Mouse (Mus musculus) gastrocnemius, adult 8-10 months (tissue): ENCODE measurements around the gene Ankrd33. TPM values are rescaled to one million over a fixed set of nuclear protein-coding genes. Genes with fewer than 3 reads are reported as not detected.
"Not testable (repeated sequence)": the region's sequence is repeated elsewhere in the genome, so short reads cannot be mapped to it uniquely, and the experiment has no call there.

ENCODE experiments used
- DNase-seq, 2 experiments: peaks; one replicate each; pipeline ENCODE4 v3.0.0; 2022; ENCODE audit warnings: low spot score in 2 of 2
- total RNA-seq, 4 experiments: library from RNA; stranded (reverse); gene quantifications; 2 replicates each; pipeline ENCODE4 v1.2.4; 2022

Ankrd33 gene
- total RNA-seq, 4 experiments from 2014 or later = not detected

DNA sequence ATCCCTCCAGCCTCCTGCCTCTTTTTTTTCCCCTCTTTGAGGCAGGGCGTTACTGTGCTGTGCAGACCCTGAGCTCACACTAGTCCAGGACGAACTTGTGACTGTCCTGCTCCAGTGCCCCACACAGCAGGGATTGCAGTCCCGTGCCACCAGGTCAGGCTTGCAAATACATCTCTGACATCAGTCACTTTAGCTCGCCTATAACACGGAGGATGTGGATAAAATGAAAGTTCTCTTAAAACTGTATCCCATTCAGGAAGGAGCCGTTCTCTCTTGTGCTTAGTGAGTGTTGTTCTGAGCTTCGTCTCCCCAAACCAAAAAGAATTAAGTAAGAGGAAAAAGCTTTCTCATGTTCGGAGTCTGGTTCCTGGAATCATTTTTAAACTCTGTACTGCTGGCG lies 29.1 kb upstream of the Ankrd33 start:
- DNase-seq = no peak

DNA sequence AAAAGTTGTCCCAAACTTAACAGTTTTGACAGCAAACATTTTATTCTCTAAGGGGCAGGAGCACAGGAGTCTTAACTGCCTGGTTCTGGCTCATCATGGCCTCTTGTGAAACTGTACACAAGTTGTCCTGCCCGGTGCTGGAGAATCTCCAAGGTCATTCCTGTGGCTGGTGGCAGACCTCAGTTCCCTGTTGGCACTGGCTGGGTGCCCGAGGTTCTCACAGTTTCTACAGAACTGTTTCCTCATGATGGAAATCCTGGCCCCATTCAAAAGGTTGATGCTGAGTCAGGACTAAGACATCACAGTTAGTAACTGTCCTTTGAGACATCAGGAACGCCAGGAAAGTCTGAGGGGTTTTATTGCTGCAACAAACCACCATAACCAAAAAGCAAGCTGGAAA lies 28.6 kb upstream of the Ankrd33 start:
- peak; percentile 52 to 71 for DNase-seq

DNA sequence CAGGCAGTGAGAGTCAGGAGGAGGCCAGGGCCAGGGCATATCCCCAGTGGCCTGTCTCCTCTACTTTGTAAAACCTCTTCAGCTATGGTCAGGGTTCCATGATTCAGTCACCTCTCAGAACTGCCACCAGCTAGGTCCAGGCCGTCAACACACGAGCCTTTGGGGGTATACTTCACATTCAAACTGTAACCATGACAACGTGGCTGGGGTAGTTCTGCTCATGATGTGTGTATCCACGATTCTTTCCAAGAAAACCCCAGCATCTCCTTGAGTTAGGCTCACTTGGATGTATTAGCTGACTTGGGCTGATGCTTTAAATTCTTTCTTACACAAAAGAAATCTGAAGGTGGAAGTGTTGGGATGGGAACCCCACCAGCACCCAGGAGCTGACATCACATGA lies 27.3 kb upstream of the Ankrd33 start:
- DNase-seq = no peak

DNA sequence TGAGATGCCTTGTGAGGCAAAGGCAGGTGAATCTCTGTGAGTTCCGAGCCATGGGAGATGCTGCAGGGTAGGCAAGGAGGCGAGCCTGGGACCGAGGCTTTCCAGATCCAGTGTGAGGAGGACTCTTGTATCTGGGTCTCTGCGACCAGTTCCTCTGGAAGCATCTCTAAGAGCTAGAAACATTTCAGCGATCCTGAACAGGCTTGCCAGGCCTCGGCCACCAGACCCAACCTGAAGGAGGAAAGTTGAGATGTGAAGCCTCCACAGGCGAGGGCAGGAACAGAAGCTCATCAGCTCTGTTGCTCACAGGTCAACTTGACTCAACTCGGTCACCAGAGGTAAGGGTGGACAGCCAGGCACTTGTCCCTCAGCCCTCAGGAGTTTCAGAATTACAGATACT lies 24.0 kb upstream of the Ankrd33 start:
- DNase-seq = no peak

DNA sequence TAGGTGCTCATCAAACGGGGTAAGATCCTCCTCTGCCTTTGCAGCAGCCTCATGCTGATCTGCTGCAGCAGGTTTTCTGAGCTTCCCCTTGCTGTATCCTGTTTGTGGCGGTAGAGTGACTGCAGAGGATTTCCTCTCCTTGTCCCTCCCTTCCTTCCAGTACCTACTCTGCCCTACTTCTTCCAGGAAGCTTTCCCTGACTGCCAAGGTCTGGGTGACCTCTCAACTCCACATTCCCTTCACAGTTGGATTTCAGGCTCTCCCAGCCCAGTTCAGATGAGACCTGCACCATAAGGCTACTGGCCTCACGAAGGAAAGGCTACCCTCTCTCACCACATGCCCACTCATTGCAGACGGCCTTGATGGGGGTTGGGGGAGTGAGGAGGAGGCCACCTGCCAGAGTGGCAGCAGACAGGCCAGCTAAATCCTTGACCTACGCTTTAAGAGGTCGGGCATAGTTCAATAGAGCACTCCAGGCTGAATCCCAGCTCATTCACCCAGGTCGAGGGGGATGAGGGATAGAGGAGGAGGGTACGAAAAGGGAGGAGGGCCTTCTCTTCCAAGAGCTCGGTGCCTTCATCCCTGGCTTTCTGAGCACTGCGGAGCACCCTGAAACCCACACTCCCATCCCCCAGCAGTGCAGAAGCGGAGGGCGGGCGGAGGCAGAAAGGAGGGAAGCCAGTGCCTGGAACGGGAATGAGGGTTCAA lies 23.3 kb upstream of the Ankrd33 start:
- no peak for DNase-seq

DNA sequence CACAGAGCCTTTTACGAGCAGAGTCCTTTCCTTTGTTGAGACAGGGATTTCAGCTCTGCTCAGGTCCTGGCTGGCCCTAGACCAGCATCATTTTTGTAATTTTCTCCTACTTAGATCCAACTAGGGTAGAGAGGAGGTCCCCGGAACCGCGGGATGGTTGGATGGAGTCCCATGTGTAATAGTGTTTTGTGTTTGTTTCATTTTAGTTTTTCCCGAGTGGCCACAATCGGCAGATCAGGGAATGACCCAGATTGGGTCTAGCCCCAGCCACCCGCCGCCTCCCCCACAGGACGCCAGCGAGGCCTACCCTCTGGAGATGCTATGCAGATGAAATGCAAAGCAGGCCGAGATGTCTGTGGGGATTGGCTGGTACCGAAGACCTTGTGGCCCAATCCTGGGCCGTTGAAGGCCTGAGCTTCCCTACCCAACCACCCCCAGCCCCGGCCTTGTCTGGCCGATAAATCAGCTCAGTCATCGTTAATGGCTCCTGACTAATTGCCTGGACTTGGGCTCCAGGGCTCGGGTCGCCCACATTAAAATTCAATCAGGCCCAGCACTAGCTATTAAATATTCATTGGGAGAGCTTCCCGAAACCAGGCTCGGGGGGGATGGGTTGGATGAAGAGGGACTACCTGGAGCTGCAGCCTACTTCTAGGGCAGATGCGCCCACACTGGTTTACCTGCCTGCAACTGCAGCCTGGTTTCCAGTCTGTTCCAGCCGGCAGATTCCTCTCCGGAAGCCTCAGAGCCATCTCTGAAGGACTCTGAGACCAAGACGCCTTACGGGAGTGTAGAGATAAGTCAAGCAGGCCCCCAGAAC lies 22.5 kb upstream of the Ankrd33 start:
- no peak for DNase-seq

DNA sequence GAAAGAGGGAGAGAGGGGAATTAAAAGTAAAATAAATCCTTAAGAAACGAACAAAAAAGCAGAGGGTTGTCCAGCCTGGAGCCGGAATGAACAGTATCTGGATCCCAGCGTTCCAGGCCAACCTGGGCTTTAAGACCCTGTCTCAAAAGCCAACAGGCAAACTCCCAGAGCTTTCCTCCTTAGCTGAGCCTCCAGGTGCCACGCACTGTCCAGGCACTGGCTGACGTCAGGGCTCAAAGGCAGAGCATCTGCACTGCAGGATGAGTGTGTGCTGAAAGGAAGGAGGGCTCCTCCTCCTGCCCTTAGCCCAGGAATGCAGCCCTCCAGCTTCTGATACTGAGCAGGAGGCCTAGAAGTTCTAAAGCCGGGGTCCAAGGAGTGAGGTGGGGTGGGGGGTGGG lies 21.6 kb upstream of the Ankrd33 start:
- no peak for DNase-seq

DNA sequence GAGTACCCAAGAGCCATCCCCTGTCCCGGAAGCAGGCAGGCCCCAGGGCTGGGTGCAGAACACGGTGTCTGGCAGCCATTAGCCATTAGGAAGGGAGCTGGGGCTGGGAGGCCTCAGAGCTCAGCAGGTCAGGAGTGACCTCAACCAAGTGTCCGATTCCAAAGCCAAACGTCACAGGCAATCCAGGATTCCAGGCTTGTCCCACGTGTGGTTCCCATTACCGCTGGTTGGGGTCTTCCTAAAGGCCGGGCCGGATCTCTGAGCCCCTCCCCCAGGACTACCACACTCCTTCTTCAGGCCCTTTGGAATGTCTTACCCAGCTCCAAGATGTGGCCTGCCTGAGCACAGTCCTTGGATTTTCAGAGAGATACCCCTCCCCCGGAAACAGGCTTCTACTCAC lies 20.6 kb upstream of the Ankrd33 start:
- DNase-seq = no peak

DNA sequence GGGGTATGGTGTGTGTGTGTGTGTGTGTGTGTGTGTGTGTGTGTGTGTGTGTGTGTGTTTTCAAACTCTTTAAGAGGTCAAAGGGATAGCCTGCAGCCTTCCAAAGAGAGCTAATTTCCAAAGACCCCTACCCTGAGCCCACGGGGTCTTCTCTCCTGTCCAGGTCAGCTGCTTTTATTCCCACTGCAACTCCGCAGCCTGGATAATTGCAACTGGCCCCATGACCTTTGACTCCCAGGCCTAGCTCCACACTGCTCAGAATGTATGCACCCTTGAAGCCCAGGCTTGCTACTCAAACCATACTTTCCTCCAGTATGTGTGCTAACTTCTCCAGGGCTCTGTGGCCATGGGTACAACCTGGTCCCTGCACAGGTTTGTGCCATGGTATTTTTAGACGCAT lies 20.2 kb upstream of the Ankrd33 start:
- no peak for DNase-seq

DNA sequence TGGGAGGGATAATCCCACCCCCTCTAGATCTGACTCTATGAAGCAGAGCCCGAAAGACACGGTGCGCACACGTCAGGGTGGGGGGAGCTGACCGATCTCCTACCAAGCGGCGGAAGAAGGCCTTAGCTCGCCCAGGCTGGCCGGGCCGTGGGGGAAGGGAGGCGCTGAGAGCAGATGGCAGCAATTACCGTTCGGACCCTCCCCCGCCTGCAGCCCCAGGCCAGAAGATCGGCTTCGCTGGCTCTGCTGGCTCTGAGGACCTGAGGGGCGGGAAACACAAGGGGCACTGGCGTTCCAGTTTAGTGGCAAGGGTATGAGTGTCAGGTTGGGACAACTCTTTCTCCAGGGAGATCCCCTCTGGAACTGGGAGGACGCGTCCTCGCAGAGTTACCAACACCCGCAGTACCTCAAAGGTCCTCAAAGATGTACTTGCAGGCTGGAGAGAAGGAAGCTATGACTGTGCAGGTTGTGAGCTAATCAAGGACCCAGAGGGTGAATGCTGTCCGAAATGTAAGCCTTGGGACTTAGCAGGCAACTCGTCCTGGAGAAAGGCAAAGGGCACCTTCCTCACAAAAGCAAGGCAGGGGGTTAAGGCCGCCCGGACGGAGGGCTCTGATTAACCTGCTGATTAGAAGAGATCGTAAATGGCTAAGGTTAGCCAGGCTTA lies 17.4 kb upstream of the Ankrd33 start:
- no peak for DNase-seq

DNA sequence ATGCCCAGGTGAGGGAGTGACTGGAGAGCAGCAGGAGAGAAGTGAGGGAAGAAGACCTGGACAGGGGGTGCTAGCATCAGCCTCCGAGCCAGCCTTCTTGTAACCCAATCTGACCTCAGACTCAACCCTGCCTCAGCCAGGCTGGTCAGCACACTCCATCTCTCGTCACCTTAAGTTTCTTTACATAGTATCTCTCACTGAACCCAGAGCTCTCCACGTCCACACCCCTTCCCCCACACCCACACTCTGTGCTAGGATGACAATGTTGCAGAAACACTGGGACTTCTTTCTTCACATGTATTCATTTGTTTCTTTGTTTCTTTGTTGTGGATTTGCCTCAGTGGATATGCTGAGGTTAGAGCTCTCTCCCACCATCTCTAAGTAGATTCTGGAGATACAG lies 14.6 kb upstream of the Ankrd33 start:
- no peak for DNase-seq

DNA sequence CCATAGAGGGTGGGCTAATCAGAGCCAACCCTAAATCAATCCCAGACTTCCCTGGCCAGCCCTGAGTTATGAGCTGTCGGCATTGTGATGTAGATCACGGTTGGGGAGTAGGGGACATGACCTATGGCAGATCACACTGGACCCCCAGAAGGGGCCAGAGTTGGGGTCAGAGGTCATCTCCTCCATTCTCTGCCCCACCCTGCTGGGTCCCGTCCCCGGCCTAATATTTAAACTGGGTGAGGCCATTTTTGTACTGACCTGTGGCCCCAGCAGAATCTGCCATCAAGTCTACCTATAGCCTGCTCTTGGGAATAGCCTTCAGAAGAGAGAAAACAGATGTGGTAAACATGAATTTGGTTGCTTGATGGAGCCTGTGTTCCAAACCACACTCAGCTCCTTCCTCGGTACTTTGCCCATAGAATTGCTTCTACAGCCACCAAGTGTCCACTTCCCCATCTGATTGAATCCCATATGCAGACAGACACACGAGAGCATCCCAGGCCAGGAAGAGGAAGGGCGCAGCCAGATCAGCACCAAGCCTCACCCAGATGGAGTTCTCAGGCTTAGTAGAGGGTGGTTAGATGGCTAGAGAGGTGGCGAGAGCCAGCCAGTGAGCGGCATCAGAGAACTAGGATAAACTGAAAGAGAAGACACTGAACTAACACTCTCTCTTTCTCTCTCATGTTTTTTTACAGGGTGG lies 11.8 kb upstream of the Ankrd33 start:
- DNase-seq = no peak

DNA sequence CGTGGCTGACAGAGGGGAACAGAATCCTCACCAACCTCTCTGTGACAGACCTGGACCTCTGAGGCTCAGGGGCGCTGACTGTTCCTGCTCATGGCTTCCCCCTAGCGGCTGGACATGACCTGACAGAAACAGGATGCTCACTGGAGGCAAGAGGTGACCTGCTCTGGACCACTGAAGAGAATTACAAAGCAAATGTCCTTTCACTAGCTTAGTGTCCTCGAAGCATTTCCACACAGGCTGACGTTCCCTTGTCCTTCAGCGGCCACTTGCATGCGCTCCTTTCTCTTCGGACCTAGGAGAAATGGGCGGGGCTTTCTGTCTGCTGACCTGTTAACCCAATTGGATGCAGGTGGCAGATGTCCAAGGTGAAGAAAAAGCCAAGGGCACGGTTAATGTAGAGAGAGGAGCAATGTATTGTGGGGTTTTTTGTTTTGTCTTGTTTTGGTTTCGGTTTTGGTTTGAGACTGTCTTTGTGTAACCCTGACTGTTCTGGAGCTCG lies 10.0 kb upstream of the Ankrd33 start:
- peak; percentile 65 to 74 for DNase-seq

DNA sequence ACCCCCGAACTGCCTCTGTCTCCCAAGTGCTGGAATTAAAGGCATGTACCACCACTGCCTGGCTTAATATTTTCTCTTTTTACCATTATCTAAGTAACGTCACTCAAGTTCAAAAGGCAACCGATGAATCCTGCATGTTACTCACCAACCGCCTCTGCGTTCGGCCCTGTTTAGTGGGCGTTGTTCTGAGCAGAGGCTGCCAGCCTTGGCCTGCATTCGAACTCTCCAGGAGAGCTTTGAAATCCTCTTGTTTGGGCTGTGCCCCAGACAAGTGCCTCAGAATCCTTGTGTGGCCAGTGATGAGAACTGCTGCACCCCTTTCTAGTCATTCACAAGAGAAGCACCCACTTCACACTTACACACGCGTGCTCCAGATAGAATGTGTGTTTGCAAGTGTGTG lies 9.5 kb upstream of the Ankrd33 start:
- no peak for DNase-seq

DNA sequence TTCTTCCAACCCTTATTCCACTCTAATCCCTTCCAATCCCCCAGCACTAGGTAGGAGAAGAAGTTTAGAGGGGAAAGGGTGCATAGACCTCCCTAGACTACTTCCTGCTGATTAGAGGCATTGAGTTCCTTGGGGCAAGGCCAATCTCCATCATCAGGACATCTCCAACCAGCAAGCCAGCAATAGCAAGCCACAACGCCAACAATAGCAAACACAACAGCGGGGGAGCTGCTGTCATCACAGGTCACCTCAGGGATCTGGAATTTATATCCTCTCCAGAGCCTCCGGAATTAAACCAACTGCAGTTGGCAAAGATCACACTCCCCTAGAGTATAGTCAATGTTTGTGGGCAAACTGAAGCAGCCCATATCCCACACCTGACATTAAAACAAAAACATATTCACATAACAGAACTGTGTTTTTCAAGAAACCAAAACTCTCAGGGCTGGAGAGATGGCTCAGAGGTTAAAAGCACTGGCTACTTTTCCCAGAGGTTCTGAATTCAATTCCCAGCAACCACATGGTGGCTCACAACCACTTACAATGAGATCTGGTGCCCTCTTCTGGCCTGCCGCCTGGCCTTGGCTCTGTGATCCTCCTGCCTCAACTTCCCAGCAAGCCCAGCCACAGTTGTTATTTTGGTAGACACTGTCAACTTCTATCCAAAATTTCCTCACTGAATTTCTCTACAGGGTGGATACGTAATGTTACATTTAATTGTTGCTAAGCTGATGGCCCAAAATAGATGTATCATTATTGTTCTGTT lies 7.5 kb upstream of the Ankrd33 start:
- no peak for DNase-seq

DNA sequence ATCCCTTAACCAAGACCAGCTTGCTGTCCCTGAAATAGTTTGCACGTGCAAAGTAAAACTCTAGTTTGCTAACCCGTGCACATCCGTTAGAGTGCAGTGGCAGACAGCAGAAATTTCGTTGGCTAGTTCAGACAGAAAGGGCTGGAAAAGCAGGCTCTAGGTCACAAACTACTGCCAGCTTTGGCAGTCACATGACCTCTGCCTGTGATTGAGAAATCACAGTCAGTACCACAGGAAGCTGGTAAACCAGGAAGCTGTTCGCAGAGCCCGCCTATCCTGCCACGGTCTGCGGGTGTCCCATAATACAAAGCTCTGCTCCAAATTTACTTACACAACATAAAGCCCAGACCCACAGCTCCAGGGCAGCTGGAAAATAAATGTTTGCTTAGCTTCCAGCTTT lies 2.4 kb upstream of the Ankrd33 start:
- no peak for DNase-seq

DNA sequence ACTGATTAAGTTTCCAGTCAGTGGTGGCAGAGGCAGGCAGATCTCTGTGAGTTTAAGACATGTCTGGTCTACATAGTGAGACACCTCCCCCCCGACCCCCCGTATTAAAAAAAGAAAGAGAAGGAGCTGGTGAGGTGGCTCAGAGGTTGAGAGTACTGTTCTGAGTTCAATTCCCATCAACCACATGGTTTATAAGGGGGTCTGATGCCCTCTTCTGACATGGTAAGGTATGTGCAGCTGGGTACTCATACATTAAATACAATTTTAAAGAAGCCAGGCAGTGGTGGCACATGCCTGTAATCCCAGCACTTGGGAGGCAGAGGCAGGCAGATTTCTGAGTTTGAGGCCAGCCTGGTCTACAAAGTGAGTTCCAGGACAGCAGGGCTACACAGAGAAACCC lies 1.8 kb upstream of the Ankrd33 start:
- DNase-seq = not testable (repeated sequence)

DNA sequence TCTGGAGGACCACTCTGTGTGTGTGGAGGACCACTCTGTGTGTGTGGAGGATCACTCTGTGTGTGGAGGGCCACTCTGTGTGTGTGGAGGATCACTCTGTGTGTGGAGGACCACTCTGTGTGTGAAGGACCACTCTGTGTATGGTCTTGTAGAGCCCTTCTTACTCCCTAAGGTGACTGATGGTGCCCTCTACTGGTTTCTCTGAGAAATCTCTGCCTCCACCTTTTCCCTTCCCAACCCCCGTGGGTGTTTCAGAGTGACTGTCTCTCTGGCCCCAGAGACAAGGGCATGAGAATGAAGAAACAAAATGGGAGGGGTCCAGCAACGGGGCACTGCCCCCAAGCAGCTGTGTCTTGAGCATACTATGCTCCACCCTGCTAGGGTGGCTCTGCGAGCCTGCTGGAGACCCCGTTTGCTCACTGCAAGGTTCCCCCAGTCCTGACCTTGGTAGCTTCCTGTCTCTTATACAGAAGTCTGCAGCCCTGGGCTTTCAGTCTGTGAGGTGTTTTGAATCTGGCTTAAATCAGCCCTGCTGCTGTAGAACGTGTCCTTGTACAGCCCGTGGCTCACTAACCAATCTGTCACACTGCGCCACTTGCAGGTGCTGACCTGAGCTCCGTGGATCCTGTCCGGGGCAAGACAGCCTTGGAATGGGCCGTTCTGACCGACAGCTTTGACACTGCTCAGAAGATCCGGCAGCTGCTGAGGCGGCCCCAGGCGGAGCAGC lies 3.0 kb downstream of the Ankrd33 start:
- DNase-seq = no peak

DNA sequence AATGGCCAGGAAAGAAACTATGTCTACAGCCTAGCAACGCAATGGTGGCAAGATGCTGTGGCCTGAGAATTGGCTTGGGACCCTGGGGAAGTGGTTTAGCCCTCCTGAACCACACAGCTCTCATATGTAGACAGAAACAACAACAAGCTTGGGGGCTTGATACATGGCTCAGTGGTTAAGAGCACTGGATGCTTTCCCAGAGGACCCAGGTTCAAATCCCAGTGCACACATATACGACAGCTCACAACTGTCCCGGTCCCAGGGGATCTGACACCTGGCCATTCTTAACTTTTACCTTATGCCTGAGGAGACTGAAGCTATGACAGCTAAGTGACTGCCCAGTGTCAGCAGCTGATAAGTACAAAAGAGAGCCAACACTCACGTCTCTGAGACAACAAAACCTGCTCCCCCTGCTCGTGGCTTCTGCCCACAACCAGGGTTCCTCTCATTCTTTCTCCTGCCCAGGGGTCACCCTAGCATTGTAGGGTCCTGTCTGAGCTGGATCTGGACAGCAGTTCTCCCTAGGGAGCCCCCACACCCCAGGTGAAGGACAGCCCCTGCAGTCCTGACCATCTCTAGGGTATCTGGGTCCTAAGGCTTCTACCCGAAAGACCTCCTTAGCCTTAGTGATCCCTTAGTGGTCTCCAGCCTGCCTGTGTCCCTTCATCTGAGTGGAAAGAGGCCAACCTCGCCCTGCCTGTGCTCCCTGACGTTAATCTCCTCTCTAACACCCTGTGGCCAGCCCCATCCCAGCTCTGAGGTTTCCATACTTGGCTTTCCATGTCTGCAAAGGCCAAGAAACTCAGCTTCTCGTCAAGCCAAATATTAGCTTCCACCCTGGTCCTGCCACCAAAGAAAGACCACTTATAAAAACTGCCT lies 6.1 kb downstream of the Ankrd33 start:
- no peak for DNase-seq
